In the genomic region with DNA sequence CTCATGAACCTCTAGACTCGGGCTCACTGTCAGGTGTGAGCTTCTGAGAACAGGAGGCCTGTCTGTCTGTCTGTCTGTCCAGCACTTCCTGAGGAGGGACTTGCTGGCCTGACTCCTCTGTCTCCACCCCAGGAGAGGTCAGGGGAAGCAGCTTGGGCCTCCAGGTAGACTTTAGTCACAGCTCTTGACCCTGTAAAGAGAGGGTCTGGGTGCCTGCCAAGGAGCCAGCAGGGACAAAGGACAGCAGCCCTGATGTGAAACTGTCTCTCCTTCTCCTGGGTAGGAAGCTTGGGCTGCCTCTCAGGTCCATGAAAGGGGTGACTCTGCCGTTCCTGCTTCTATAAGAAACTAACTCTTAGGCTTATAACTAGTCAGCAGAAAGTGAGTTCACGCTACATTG, we compare ENCODE assay signal across 8 mouse cellular contexts.
A peak's percentile ranks its signal among the peaks of the same experiment; 100 is the strongest.
DNase-seq lines count a peak whose midpoint lies in the region; ATAC-seq and TF ChIP-seq lines count a peak whose summit lies in the region.

No protein-coding gene starts in this region.

- peak overlapping the region; percentile 12; the same call in 1 of the 2 replicates for H3K9ac ChIP-seq in heart, embryonic 16.5 days (ENCODE audit: low read length)
- H3K9ac ChIP-seq in limb, embryonic 14.5 days (ENCODE audit: low read depth, low read length, severe bottlenecking): no peak overlapping the region

- H3K9me3 ChIP-seq in heart, embryonic 16.5 days (replicated peaks; ENCODE audit: control insufficient read depth, low read length): no peaks in the 10 kb centered on the region
- no peaks in the 10 kb centered on the region for H3K9me3 ChIP-seq in limb, embryonic 14.5 days (ENCODE audit: control insufficient read depth, low read length)

- peaks cover 24% of the 10 kb centered on the region for H3K4me1 ChIP-seq in heart, embryonic 16.5 days (ENCODE audit: control insufficient read depth, insufficient read depth, low read length)
- peaks cover 23% of the 10 kb centered on the region for H3K4me1 ChIP-seq in limb, embryonic 14.5 days (ENCODE audit: control insufficient read depth, insufficient read depth, low read length)

- no peak for TF ChIP-seq POLR2A in limb, embryonic 14.5 days (IDR thresholded peaks at IDR 0.05; ENCODE audit: borderline replicate concordance, extremely low read depth, insufficient read depth, insufficient read length)

- no peak overlapping the region for H3K4me2 ChIP-seq in heart, embryonic 16.5 days (ENCODE audit: low read depth, low read length)
- no peak overlapping the region for H3K4me2 ChIP-seq in limb, embryonic 14.5 days (replicated peaks; ENCODE audit: low read depth, low read length, severe bottlenecking)

- DNase-seq in gastrocnemius, adult 2 months: peak; percentile 51
- no peak for DNase-seq in gastrocnemius, postnatal 4 days (ENCODE audit: low spot score in 2 of 2)
- peak; percentile 20 for DNase-seq in NIH3T3 (ENCODE audit: low read depth)
- DNase-seq in limb, embryonic 14.5 days (ENCODE audit: low spot score): no peak
- peak; percentile 30 for DNase-seq in yolk sac, embryonic 10.5 days (ENCODE audit: low spot score)
- no peak for DNase-seq in gastrocnemius, adult 8-10 months (ENCODE audit: low spot score in 2 of 2)
- no peak for DNase-seq in spleen, adult 18-20 months

- H3K4me3 ChIP-seq in gastrocnemius, adult 2 months: no peak overlapping the region
- H3K4me3 ChIP-seq in heart, embryonic 16.5 days (ENCODE audit: low read length): no peak overlapping the region
- no peak overlapping the region for H3K4me3 ChIP-seq in limb, embryonic 14.5 days (replicated peaks; ENCODE audit: low read length)

- intact Hi-C loops in gastrocnemius, adult 2 months (cut with DNase I): no loop called here

- ATAC-seq in heart, embryonic 16.5 days (replicated peaks; ENCODE audit: extremely low read depth, insufficient read depth, low FRiP score): no peak
- ATAC-seq in limb, embryonic 14.5 days (ENCODE audit: low FRiP score, low read depth): no peak

- WGBS in heart, embryonic 16.5 days: 59% methylated on average over 3 of the region's 3 CpGs
- 49% methylated on average over 3 of the region's 3 CpGs for WGBS in limb, embryonic 14.5 days

- H3K36me3 ChIP-seq in heart, embryonic 16.5 days (ENCODE audit: control insufficient read depth, insufficient read depth): no peaks in the 10 kb centered on the region
- no peaks in the 10 kb centered on the region for H3K36me3 ChIP-seq in limb, embryonic 14.5 days (ENCODE audit: control insufficient read depth, insufficient read depth, low read length)

- TF ChIP-seq CTCF in gastrocnemius, adult 2 months (IDR thresholded peaks at IDR 0.05): no peak

- H3K27me3 ChIP-seq in heart, embryonic 16.5 days (ENCODE audit: control insufficient read depth, insufficient read depth, low read length): no peaks in the 10 kb centered on the region
- no peaks in the 10 kb centered on the region for H3K27me3 ChIP-seq in limb, embryonic 14.5 days (ENCODE audit: control insufficient read depth, insufficient read depth, low read length)

- H3K27ac ChIP-seq in gastrocnemius, adult 2 months: peak overlapping the region; percentile 82
- peak overlapping the region; percentile 65 for H3K27ac ChIP-seq in heart, embryonic 16.5 days (ENCODE audit: low read length)
- 0 out of 2 replicates have a peak overlapping the region, but pooled peaks have one; percentile 13 for H3K27ac ChIP-seq in limb, embryonic 14.5 days (replicated peaks; ENCODE audit: low read depth, low read length)

Comparison
In these comparisons a context has a peak if more than half of its experiments do, and no peak if none do; other contexts are left out.
1. DNase-seq: peak in gastrocnemius, adult 2 months (single experiment), NIH3T3 (single experiment) and yolk sac, embryonic 10.5 days (single experiment); none in gastrocnemius, postnatal 4 days (0 of 2), limb, embryonic 14.5 days (single experiment), gastrocnemius, adult 8-10 months (0 of 2) and spleen, adult 18-20 months (0 of 2).
2. H3K27ac ChIP-seq: peak in every context shown above with its lines; median percentile 82 in gastrocnemius, adult 2 months; 65 in heart, embryonic 16.5 days; 13 in limb, embryonic 14.5 days.